ENCODE assay signal across 18 mouse cellular contexts in the genomic region with DNA sequence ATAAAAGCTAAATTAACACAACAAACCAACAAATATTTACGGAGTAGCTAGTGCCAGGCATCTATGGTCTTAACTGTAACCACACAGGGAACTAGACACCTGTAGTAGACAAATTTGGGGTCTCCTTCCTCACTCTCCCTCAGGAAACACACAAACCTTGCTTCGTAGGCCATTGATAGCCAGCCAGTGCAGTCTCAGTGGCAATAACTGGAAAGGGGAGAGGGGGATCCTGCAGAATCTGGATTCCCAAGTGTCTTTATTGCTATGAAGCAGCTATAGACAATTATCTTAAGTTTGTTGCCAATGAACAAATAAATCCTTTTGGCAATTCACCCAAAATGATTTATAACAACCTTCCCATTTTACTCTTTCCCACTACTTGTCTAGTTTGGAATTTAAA. TPM values are rescaled to one million over a fixed set of nuclear protein-coding genes. Genes with fewer than 3 reads are reported as not detected.
DNase-seq lines count a peak whose midpoint lies in the region; ATAC-seq and TF ChIP-seq lines count a peak whose summit lies in the region.
"Had no signal": no experiment of that assay in that cellular context is flagged by ENCODE, and none has a peak within 500 bp of the region (broad histone marks: within the 10 kb centered on the region; RNA-seq: fewer than 3 reads in every experiment).

No protein-coding gene starts in this region.

- 41% methylated on average over 2 of the region's 2 CpGs for WGBS in liver, embryonic 12.5 days (ENCODE audit: insufficient replicate concordance)

- TF ChIP-seq POLR2A in brain, embryonic 14.5 days (IDR thresholded peaks at IDR 0.05; ENCODE audit: borderline replicate concordance, extremely low read depth, insufficient read depth, insufficient read length, poor library complexity, severe bottlenecking) = no peak

- intact Hi-C loops in heart, postnatal 25 days (cut with DNase I) = no loop called here
- intact Hi-C loops in left cerebral cortex, postnatal 25 days (cut with DNase I) = no loop called here

- H3K4me3 ChIP-seq in liver, embryonic 12.5 days = peak overlapping the region; percentile 17; the same call in 1 of the 2 replicates
- H3K4me3 ChIP-seq: embryonic facial prominence, embryonic 13.5 days; limb, embryonic 13.5 days had no signal

- H3K9ac ChIP-seq in liver, embryonic 12.5 days = peak overlapping the region; percentile 31
- H3K9ac ChIP-seq: embryonic facial prominence, embryonic 13.5 days; limb, embryonic 13.5 days had no signal

- no peaks in the 10 kb centered on the region for H3K27me3 ChIP-seq in liver, embryonic 12.5 days (replicated peaks)
- H3K27me3 ChIP-seq: embryonic facial prominence, embryonic 13.5 days; limb, embryonic 13.5 days had no signal

- peaks cover 53% of the 10 kb centered on the region for H3K4me1 ChIP-seq in liver, embryonic 12.5 days

- H3K27ac ChIP-seq in liver, embryonic 12.5 days = peak overlapping the region; percentile 71; the same call in 1 of the 2 replicates
- H3K27ac ChIP-seq: embryonic facial prominence, embryonic 13.5 days; limb, embryonic 13.5 days had no signal

- H3K4me2 ChIP-seq in liver, embryonic 12.5 days = peak overlapping the region; percentile 48
- H3K4me2 ChIP-seq: embryonic facial prominence, embryonic 13.5 days; limb, embryonic 13.5 days had no signal

- no peak for ATAC-seq in liver, embryonic 12.5 days
- no peak for ATAC-seq in granulocyte monocyte progenitor cell, adult 5-6 weeks (replicated peaks; ENCODE audit: poor library complexity, severe bottlenecking)

- H3K36me3 ChIP-seq in liver, embryonic 12.5 days = peaks cover 74% of the 10 kb centered on the region

- TF ChIP-seq CTCF in brain, embryonic 14.5 days (IDR thresholded peaks at IDR 0.05; ENCODE audit: borderline replicate concordance, extremely low read depth, insufficient read depth, insufficient read length) = no peak

- DNase-seq in heart, adult 11 months = peak; percentile 43
- no peak for DNase-seq in heart, postnatal 25 days (ENCODE audit: low spot score)
- peak; percentile 1 for DNase-seq in layer of hippocampus, adult 11-12 months (ENCODE audit: low spot score)
- DNase-seq in layer of hippocampus, postnatal 25 days (ENCODE audit: extremely low spot score in 1 of 2, low spot score in 1 of 2) = no peak
- peak; percentile 3 for DNase-seq in brain, embryonic 14.5 days (ENCODE audit: low read depth)
- no peak for DNase-seq in left cerebral cortex, postnatal 25 days (ENCODE audit: low spot score in 2 of 2)
- DNase-seq: cerebellum, adult 11 months; heart, adult 18-20 months; kidney, postnatal 14 days; layer of hippocampus, postnatal 36 days; lung, postnatal 36 days; midbrain, embryonic 14.5 days; right cerebral cortex, postnatal 14 days; thymus, adult 18-20 months had no signal

- H3K9me3 ChIP-seq in liver, embryonic 12.5 days (replicated peaks) = no peaks in the 10 kb centered on the region
- H3K9me3 ChIP-seq: embryonic facial prominence, embryonic 13.5 days; limb, embryonic 13.5 days had no signal

RNA-seq across cellular contexts. Expression of a gene that starts 6.4 kb away (rescaled TPM):
- 10 to 100 TPM; 40.4 to 41.2 TPM for total RNA-seq in heart, postnatal 25 days (2021)
- 10 to 100 TPM; 44.2 to 53.1 TPM for total RNA-seq in layer of hippocampus, postnatal 25 days (2021)
- polyA plus RNA-seq in brain, embryonic 14.5 days (2012; rRNA removed) = 51.8 and 54.9 TPM in 2 replicates
- polyA plus RNA-seq in liver, embryonic 12.5 days (2016; fragmentation: Nextera tagmentation; extraction: Ambion mirVana) = 26.2 and 28.9 TPM in 2 replicates
- total RNA-seq in granulocyte monocyte progenitor cell, adult 5-6 weeks (2014; fragmentation: Nextera tagmentation) = 42.3 and 47.5 TPM in 2 replicates
- 93.8 and 118 TPM in 2 replicates for total RNA-seq in granulocyte monocyte progenitor cell, adult 5-6 weeks (2017)
- total RNA-seq in left cerebral cortex, postnatal 25 days (2021) = 10 to 100 TPM; 45.7 to 57.4 TPM

Comparison
In these comparisons a context has a peak if more than half of its experiments do, and no peak if none do; other contexts are left out.
1. DNase-seq: peak in heart, adult 11 months (single experiment), layer of hippocampus, adult 11-12 months (single experiment) and brain, embryonic 14.5 days (single experiment); none in heart, postnatal 25 days (single experiment), layer of hippocampus, postnatal 25 days (0 of 2) and left cerebral cortex, postnatal 25 days (0 of 2).